Mouse (Mus musculus): ENCODE data around the gene Macrod1.
"Not testable (repeated sequence)": the region's sequence is repeated elsewhere in the genome, so short reads cannot be mapped to it uniquely, and the experiment has no call there.

The Macrod1 gene

GRCm38 (mm10) chr19:7055173-7055572 is 1.4 kb upstream of the Macrod1 start:
- peak; percentile 87 for DNase-seq (ENCODE audit: low read depth, low spot score)

- no peak for DNase-seq (ENCODE audit: low read depth, low spot score)
Observed at GRCm38 (mm10) chr19:7057126-7057721, 614 bp downstream of the Macrod1 start.

- peak; percentile 91 for DNase-seq (ENCODE audit: low read depth, low spot score)
Observed at GRCm38 (mm10) chr19:7057722-7058207, 1.2 kb downstream of the Macrod1 start.

GRCm38 (mm10) chr19:7058541-7058940 is 1.9 kb downstream of the Macrod1 start:
- DNase-seq (ENCODE audit: low read depth, low spot score), result no peak

- DNase-seq (ENCODE audit: low read depth, low spot score), result no peak
Observed at GRCm38 (mm10) chr19:7062110-7062509, 5.5 kb downstream of the Macrod1 start.

GRCm38 (mm10) chr19:7062916-7063315 is 6.3 kb downstream of the Macrod1 start:
- no peak for DNase-seq (ENCODE audit: low read depth, low spot score)

- DNase-seq (ENCODE audit: low read depth, low spot score), result peak; percentile 90
Observed at GRCm38 (mm10) chr19:7064571-7064970, 8.0 kb downstream of the Macrod1 start.

GRCm38 (mm10) chr19:7066034-7066827 is 9.6 kb downstream of the Macrod1 start:
- DNase-seq (ENCODE audit: low read depth, low spot score), result peak; percentile 60

- no peak for DNase-seq (ENCODE audit: low read depth, low spot score)
Observed at GRCm38 (mm10) chr19:7066828-7067342, 10.3 kb downstream of the Macrod1 start.

- DNase-seq (ENCODE audit: low read depth, low spot score), result no peak
Observed at GRCm38 (mm10) chr19:7067344-7068050, 10.9 kb downstream of the Macrod1 start.

- DNase-seq (ENCODE audit: low read depth, low spot score), result peak; percentile 82
Observed at GRCm38 (mm10) chr19:7068136-7068535, 11.5 kb downstream of the Macrod1 start.

GRCm38 (mm10) chr19:7068661-7069531 is 12.3 kb downstream of the Macrod1 start:
- no peak for DNase-seq (ENCODE audit: low read depth, low spot score)

GRCm38 (mm10) chr19:7069781-7070763 is 13.5 kb downstream of the Macrod1 start:
- no peak for DNase-seq (ENCODE audit: low read depth, low spot score)

- DNase-seq (ENCODE audit: low read depth, low spot score), result no peak
Observed at GRCm38 (mm10) chr19:7070775-7071174, 14.2 kb downstream of the Macrod1 start.

GRCm38 (mm10) chr19:7072221-7072620 is 15.6 kb downstream of the Macrod1 start:
- DNase-seq (ENCODE audit: low read depth, low spot score), result no peak

- DNase-seq (ENCODE audit: low read depth, low spot score), result no peak
Observed at GRCm38 (mm10) chr19:7073997-7074781, 17.6 kb downstream of the Macrod1 start.

- not testable (repeated sequence) for DNase-seq (ENCODE audit: low read depth, low spot score)
Observed at GRCm38 (mm10) chr19:7075336-7075735, 18.7 kb downstream of the Macrod1 start.

- no peak for DNase-seq (ENCODE audit: low read depth, low spot score)
Observed at GRCm38 (mm10) chr19:7077666-7078065, 21.1 kb downstream of the Macrod1 start.

GRCm38 (mm10) chr19:7078271-7078670 is 21.7 kb downstream of the Macrod1 start:
- no peak for DNase-seq (ENCODE audit: low read depth, low spot score)
